Mouse (Mus musculus): ENCODE measurements around the gene Pzp.

Gene Pzp

GRCm38 (mm10) chr6:128526601-128527000, at the start of gene Pzp:
Gene Pzp, minus strand, starts transcription at chr6:128526720.
- ATAC-seq (ENCODE audit: insufficient number of reproducible peaks, low FRiP score, low TSS enrichment): no peak

GRCm38 (mm10) chr6:128566589-128566988, 40.1 kb upstream of the Pzp start:
- ATAC-seq (ENCODE audit: insufficient number of reproducible peaks, low FRiP score, low TSS enrichment): no peak

- ATAC-seq (ENCODE audit: insufficient number of reproducible peaks, low FRiP score, low TSS enrichment): no peak
These were observed 27.5 kb upstream of the Pzp start for GRCm38 (mm10) chr6:128554049-128554448.

- no peak for ATAC-seq (ENCODE audit: insufficient number of reproducible peaks, low FRiP score, low TSS enrichment)
These were observed 23.2 kb upstream of the Pzp start for GRCm38 (mm10) chr6:128549463-128550452.

GRCm38 (mm10) chr6:128548532-128548931, 22.0 kb upstream of the Pzp start:
- ATAC-seq (ENCODE audit: insufficient number of reproducible peaks, low FRiP score, low TSS enrichment): no peak

- ATAC-seq (ENCODE audit: insufficient number of reproducible peaks, low FRiP score, low TSS enrichment): no peak
These were observed 18.9 kb upstream of the Pzp start for GRCm38 (mm10) chr6:128545402-128545801.

- ATAC-seq (ENCODE audit: insufficient number of reproducible peaks, low FRiP score, low TSS enrichment): no peak
These were observed 16.7 kb upstream of the Pzp start for GRCm38 (mm10) chr6:128543226-128543625.

GRCm38 (mm10) chr6:128535250-128535649, 8.7 kb upstream of the Pzp start:
- ATAC-seq (ENCODE audit: insufficient number of reproducible peaks, low FRiP score, low TSS enrichment): no peak

GRCm38 (mm10) chr6:128533296-128533695, 6.8 kb upstream of the Pzp start:
- no peak for ATAC-seq (ENCODE audit: insufficient number of reproducible peaks, low FRiP score, low TSS enrichment)

- ATAC-seq (ENCODE audit: insufficient number of reproducible peaks, low FRiP score, low TSS enrichment): no peak
These were observed 6.2 kb upstream of the Pzp start for GRCm38 (mm10) chr6:128532701-128533100.

GRCm38 (mm10) chr6:128528491-128528890, 2.0 kb upstream of the Pzp start:
- ATAC-seq (ENCODE audit: insufficient number of reproducible peaks, low FRiP score, low TSS enrichment): no peak

- ATAC-seq (ENCODE audit: insufficient number of reproducible peaks, low FRiP score, low TSS enrichment): no peak
These were observed 590 bp upstream of the Pzp start for GRCm38 (mm10) chr6:128527110-128527509.

- ATAC-seq (ENCODE audit: insufficient number of reproducible peaks, low FRiP score, low TSS enrichment): no peak
These were observed 719 bp downstream of the Pzp start for GRCm38 (mm10) chr6:128525801-128526200.

GRCm38 (mm10) chr6:128523360-128523759, 3.2 kb downstream of the Pzp start:
- ATAC-seq (ENCODE audit: insufficient number of reproducible peaks, low FRiP score, low TSS enrichment): no peak

- ATAC-seq (ENCODE audit: insufficient number of reproducible peaks, low FRiP score, low TSS enrichment): no peak
These were observed 7.4 kb downstream of the Pzp start for GRCm38 (mm10) chr6:128519159-128519558.

GRCm38 (mm10) chr6:128505676-128506236, 20.8 kb downstream of the Pzp start:
- ATAC-seq (ENCODE audit: insufficient number of reproducible peaks, low FRiP score, low TSS enrichment): no peak

GRCm38 (mm10) chr6:128504743-128505142, 21.8 kb downstream of the Pzp start:
- ATAC-seq (ENCODE audit: insufficient number of reproducible peaks, low FRiP score, low TSS enrichment): no peak

- no peak for ATAC-seq (ENCODE audit: insufficient number of reproducible peaks, low FRiP score, low TSS enrichment)
These were observed 31.2 kb downstream of the Pzp start for GRCm38 (mm10) chr6:128495346-128495745.

GRCm38 (mm10) chr6:128494646-128495331, 31.7 kb downstream of the Pzp start:
- ATAC-seq (ENCODE audit: insufficient number of reproducible peaks, low FRiP score, low TSS enrichment): no peak

GRCm38 (mm10) chr6:128491916-128492315, 34.6 kb downstream of the Pzp start:
- ATAC-seq (ENCODE audit: insufficient number of reproducible peaks, low FRiP score, low TSS enrichment): no peak

- no peak for ATAC-seq (ENCODE audit: insufficient number of reproducible peaks, low FRiP score, low TSS enrichment)
These were observed 36.4 kb downstream of the Pzp start for GRCm38 (mm10) chr6:128490141-128490540.

Data from cerebellum, adult (tissue).